Mouse (Mus musculus) kidney, adult 2 months (tissue): ENCODE measurements around the gene Myoz1. TPM values are rescaled to one million over a fixed set of nuclear protein-coding genes. Genes with fewer than 3 reads are reported as not detected.
A peak's percentile ranks its signal among the peaks of the same experiment; 100 is the strongest.

Experiments used
- DNase-seq: peaks from one replicate; pipeline ENCODE4 v3.0.0; 2021
- H3K27ac ChIP-seq: fragments of 200-500 bp; 2 replicates; pipeline ENCODE4 v1.5.1; 2012; ENCODE audit warnings: low read depth, low read length, control low read depth, inconsistent platforms; ENCODE audit not compliant: insufficient read depth
- H3K27me3 ChIP-seq: fragments of 200-500 bp; replicated peaks from 2 replicates; pipeline ENCODE4 v1.6.1; 2012; ENCODE audit warnings: mild to moderate bottlenecking, moderate library complexity, low read length, inconsistent platforms; ENCODE audit not compliant: control insufficient read depth, insufficient read depth
- H3K36me3 ChIP-seq: fragments of 200-500 bp; 2 replicates; pipeline ENCODE4 v1.6.1; 2012; ENCODE audit warnings: mild to moderate bottlenecking, moderate library complexity, low read length, inconsistent platforms; ENCODE audit not compliant: control insufficient read depth, insufficient read depth
- H3K4me1 ChIP-seq: fragments of 200-500 bp; 2 replicates; pipeline ENCODE4 v1.6.1; 2011; ENCODE audit warnings: low read length; ENCODE audit not compliant: control insufficient read depth, insufficient read depth
- H3K4me3 ChIP-seq: fragments of 200-500 bp; 2 replicates; pipeline ENCODE4 v1.5.1; 2011; ENCODE audit warnings: mild to moderate bottlenecking, low read depth, low read length, control low read depth; ENCODE audit not compliant: insufficient read depth
- CTCF ChIP-seq: fragments of 200-500 bp; conservative IDR thresholded peaks from 2 replicates; pipeline ENCODE4 v1.5.1; 2011; ENCODE audit warnings: low read depth, mild to moderate bottlenecking, control low read depth, low read length, moderate library complexity, mixed read lengths; ENCODE audit not compliant: insufficient read depth, insufficient read length
- POLR2A ChIP-seq: fragments of 200-500 bp; IDR thresholded peaks from one replicate; pipeline ENCODE4 v1.6.1; 2011; ENCODE audit warnings: low read depth, low read length, control low read depth
- WGBS: fragments of 180-500 bp; shearing (Covaris S2); methylation state at CpG from one replicate; pipeline ENCODE4 v1.1.7; 2018; 5-methylcytosine and 5-hydroxymethylcytosine counted together
- polyA plus RNA-seq: library from polyadenylated mRNA; depleted of rRNA; stranded (reverse); fragments of >200 nt; gene quantifications from 2 replicates; pipeline ENCODE4 v1.2.3, GENCODE M21; 2012; rRNA removed

Gene Myoz1
- polyA plus RNA-seq, 1 experiment, result 8.9 TPM

- H3K27ac ChIP-seq, result peak overlapping the region; percentile 87
- H3K4me3 ChIP-seq, result no peak overlapping the region
- peaks cover 12% of the 10 kb centered on the region for H3K4me1 ChIP-seq
- TF ChIP-seq CTCF (no peak), POLR2A (no peak)
- no peak for DNase-seq
- no peaks in the 10 kb centered on the region for H3K27me3 ChIP-seq
- WGBS, result 43% methylated on average over 3 of the region's 3 CpGs
- H3K36me3 ChIP-seq, result no peaks in the 10 kb centered on the region
Observed at GRCm38 (mm10) chr14:20609519-20609918, 46.8 kb downstream of the Myoz1 start.

DNA sequence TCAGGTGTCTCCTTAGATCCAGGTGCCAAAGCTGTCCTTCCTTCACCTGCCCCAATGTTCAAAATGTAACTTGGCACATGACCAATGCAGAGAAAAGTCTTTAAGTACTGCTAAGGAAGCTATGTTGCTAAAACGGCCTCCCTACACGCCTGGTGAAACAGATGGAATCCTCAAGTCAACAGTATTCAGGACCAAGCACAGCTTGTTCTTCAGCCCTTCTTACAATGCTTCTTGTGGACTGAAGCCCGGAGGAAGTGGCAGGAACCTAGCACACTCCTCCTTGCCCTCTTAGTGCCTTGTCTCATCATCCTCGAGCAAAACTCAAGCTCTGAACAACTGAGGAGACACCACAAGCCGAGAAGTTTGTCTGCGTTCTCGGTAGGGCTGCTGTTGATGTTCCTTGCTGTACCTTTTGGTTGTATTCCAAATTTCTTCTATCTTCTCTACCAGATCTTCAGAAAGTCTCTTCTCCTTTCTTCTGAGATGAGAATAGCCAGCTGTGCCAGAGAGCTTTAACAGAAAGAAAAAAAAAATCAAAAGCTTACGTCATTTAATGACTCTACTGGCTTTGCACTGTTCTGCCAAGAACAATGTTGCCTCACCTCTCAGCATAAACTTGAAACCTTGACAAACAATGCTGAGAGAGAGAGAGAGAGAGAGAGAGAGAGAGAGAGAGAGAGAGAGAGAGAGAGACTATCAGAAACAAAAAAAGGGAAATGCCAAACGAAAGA is 48.8 kb downstream of the Myoz1 start:
- WGBS, result 35% methylated on average over 9 of the region's 9 CpGs
- peak overlapping the region; percentile 44 for H3K27ac ChIP-seq

DNA sequence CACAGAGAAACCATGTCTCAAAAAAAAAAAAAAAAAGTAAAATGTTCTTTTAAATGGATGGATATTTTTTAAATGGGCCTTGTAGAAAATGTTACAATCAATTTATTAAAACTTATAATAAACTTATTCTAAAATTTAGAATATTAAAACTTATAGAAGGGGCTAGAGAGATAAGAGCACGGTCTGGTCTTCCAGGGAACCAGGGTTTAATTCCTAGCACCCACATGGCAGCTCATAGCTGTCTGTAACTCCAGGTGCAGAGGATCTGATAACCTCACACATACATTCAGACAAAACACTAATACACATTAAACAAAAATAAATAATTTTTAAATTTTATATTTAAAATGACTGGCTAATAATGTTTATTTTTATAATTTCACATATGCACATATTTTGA is 55.1 kb downstream of the Myoz1 start:
- no peak for TF ChIP-seq CTCF
- TF ChIP-seq POLR2A, result no peak
- WGBS, result 98% methylated on average over 1 of the region's 1 CpGs
- no peak for DNase-seq
- H3K4me3 ChIP-seq, result no peak overlapping the region
- H3K36me3 ChIP-seq, result no peaks in the 10 kb centered on the region
- no peaks in the 10 kb centered on the region for H3K4me1 ChIP-seq
- no peak overlapping the region for H3K27ac ChIP-seq
- H3K27me3 ChIP-seq, result no peaks in the 10 kb centered on the region

More for the DNA sequence above, 48.8 kb downstream of the Myoz1 start:
- peak; percentile 55 for DNase-seq
- TF ChIP-seq CTCF (no peak), POLR2A (no peak)
- no peaks in the 10 kb centered on the region for H3K36me3 ChIP-seq
- H3K4me3 ChIP-seq, result no peak overlapping the region
- no peaks in the 10 kb centered on the region for H3K27me3 ChIP-seq
- H3K4me1 ChIP-seq, result peaks cover 12% of the 10 kb centered on the region

GRCm38 (mm10) chr14:20600203-20600602 is 56.1 kb downstream of the Myoz1 start:
- no peak for DNase-seq
- H3K4me1 ChIP-seq, result no peaks in the 10 kb centered on the region
- H3K36me3 ChIP-seq, result no peaks in the 10 kb centered on the region
- no peaks in the 10 kb centered on the region for H3K27me3 ChIP-seq
- H3K27ac ChIP-seq, result no peak overlapping the region
- WGBS, result 82% methylated on average over 2 of the region's 2 CpGs
- TF ChIP-seq CTCF (no peak), POLR2A (no peak)
- no peak overlapping the region for H3K4me3 ChIP-seq

DNA sequence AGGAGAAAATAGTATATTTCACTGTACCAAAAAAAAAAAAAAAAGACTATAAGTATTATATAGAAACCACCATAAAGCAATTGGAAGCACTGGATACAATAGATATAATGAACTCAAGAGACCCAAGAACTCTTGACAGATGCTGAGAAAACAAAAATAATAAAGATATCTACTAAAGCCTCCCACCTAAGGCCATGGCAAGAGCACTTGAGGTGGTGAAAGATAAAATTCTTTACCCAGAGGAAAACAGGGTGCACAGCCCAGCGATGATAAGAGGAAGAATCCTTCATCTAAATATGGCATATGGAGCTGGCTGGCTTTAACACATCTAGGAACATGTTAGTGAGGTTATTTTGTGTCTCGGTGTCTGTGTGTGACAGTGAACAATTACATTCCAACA is 56.8 kb downstream of the Myoz1 start:
- Histone ChIP-seq H3K27me3 (no peaks in the 10 kb centered on the region), H3K27ac (no peak overlapping the region), H3K36me3 (no peaks in the 10 kb centered on the region), H3K4me1 (no peaks in the 10 kb centered on the region), H3K4me3 (no peak overlapping the region)
- TF ChIP-seq CTCF, result no peak
- TF ChIP-seq POLR2A, result no peak
- DNase-seq, result no peak
- WGBS, result 70% methylated on average over 2 of the region's 2 CpGs

Other genes starting within 250 kb of the Myoz1 start
- gene Cfap70, start 204.3 kb downstream of the Myoz1 start, polyA plus RNA-seq, result 0.77 and 1.0 TPM in 2 replicates
- gene Anxa7, start 176.4 kb downstream of the Myoz1 start, polyA plus RNA-seq, result 84.0 and 92.2 TPM in 2 replicates
- gene Mss51, start 159.6 kb downstream of the Myoz1 start, polyA plus RNA-seq, result 0.19 and 0.45 TPM in 2 replicates
- 9.7 and 13.7 TPM in 2 replicates for gene Ppp3cb, start 110.0 kb downstream of the Myoz1 start, polyA plus RNA-seq
- gene Usp54, start 15.5 kb downstream of the Myoz1 start, polyA plus RNA-seq, result 7.9 and 8.5 TPM in 2 replicates
- gene Synpo2l, start 11.8 kb upstream of the Myoz1 start, polyA plus RNA-seq, result 0.87 and 1.8 TPM in 2 replicates
- 133 and 153 TPM in 2 replicates for gene Sec24c, start 17.8 kb upstream of the Myoz1 start, polyA plus RNA-seq
- 7.9 and 11.2 TPM in 2 replicates for gene Fut11, start 38.4 kb upstream of the Myoz1 start, polyA plus RNA-seq
- gene Chchd1, start 46.5 kb upstream of the Myoz1 start, polyA plus RNA-seq, result 42.3 and 54.0 TPM in 2 replicates
- 136 and 167 TPM in 2 replicates for gene Zswim8, start 51.0 kb upstream of the Myoz1 start, polyA plus RNA-seq
- 28.7 and 31.4 TPM in 2 replicates for gene Ndst2, start 78.0 kb upstream of the Myoz1 start, polyA plus RNA-seq
- gene Camk2g, start 137.5 kb upstream of the Myoz1 start, polyA plus RNA-seq, result 15.4 and 16.0 TPM in 2 replicates
- gene Plau, start 180.1 kb upstream of the Myoz1 start, polyA plus RNA-seq, result 261 and 276 TPM in 2 replicates